Mouse (Mus musculus): ENCODE results near the gene Hmga2.
"Not testable (repeated sequence)": the region's sequence is repeated elsewhere in the genome, so short reads cannot be mapped to it uniquely, and the experiment has no call there.

Hmga2 gene

GRCm38 (mm10) chr10:120354523-120355030, 121.7 kb downstream of the Hmga2 start:
- no peak for DNase-seq (ENCODE audit: low read depth, low spot score)

GRCm38 (mm10) chr10:120345325-120345724, 130.9 kb downstream of the Hmga2 start:
- no peak for DNase-seq (ENCODE audit: low read depth, low spot score)

DNA sequence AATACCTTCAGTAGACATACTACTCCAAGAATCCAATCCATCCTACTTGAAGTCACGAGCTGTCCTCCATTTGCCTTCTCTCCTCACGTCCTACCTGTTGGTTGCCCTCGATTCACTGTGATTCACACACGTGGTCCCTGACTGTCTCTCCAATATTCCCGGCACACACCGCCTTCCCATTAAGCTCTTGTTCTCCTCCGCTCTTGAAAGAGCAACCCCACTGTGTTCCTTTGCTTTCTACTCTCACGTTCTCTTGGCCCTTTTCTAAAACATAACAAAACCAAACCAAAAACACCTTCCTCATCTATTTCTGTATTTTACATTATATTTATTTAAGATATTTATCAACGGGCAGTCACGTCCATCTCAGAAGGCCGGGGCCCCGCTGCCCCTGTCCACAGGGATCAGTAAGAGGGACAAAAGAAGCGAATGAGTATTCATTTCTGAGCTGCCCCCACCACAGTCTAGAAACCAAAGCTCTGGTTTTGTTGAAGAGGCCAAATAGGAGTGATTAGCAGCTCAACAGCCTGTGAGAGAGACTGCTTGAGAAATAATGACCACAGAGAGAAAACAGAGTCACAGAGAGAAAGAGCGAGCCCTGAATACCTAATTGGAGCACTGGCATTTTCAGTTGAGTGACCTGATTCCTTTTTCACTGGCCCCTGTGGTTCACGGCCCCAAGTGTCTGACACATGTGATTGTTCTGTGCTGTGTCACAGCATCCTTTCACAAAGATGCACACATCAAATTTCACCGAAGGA, 131.5 kb downstream of the Hmga2 start:
- no peak for DNase-seq (ENCODE audit: low read depth, low spot score)

GRCm38 (mm10) chr10:120339906-120340305, 136.4 kb downstream of the Hmga2 start:
- peak; percentile 42 for DNase-seq (ENCODE audit: low read depth, low spot score)

DNA sequence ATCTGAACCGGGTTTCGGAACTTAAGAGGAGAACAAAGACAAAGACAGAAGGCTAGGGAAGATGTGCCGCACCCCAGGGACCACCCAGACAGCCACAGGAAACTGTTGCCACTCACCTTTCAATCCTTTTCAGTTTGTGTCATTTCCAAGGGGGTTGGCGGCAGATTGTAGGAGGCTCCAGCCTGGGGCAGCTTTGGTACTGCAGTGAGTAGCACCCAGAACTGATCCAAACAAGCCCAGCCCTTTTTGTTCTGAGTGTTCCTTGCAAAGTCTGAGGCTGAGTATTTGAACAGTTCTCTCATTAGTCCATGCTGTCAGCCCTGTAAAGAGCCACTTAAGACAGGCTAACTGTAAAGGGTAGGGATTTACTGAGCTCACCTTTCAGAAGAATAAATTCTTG, 136.9 kb downstream of the Hmga2 start:
- peak; percentile 64 for DNase-seq (ENCODE audit: low read depth, low spot score)

DNA sequence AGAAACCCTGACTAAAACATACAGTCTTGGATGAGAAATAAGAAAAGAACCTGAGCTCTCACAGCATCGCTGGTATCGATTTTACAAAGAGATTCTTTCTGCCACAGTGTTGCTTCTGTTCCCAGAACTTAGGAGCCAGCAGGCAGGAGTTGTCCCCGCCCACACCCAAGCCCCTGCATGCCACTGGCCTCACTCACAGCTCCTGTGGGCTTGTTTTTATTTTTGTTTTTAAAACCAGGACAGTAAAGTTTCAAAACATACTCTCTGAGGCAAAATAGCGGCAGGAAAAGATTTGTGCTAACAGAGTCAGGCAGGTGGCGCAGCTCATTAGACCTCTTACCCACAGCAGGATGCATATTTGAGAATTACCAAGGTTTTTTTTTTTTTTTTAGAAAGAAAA, 137.4 kb downstream of the Hmga2 start:
- peak; percentile 15 for DNase-seq (ENCODE audit: low read depth, low spot score)

DNA sequence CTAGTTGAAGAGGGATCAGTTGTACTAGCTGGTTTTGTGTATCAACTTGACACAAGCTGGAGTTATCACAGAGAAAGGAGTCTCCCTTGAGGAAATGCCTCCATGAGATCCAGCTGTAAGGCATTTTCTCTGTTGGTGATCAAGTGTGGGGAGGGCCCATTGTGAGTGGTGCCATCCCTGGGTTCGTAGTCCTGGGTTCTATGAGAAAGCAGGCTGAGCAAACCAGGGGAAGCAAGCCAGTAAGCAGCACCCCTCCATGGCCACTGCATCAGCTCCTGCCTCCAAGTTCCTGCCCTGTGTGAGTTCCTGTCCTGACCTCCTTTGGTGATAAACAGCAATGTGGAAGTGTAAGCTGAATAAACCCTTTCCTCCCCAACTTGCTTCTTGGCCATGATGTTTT, 137.8 kb downstream of the Hmga2 start:
- not testable (repeated sequence) for DNase-seq (ENCODE audit: low read depth, low spot score)

- DNase-seq (ENCODE audit: low read depth, low spot score) = no peak
Observed at GRCm38 (mm10) chr10:120327946-120328345, 148.3 kb downstream of the Hmga2 start.

DNA sequence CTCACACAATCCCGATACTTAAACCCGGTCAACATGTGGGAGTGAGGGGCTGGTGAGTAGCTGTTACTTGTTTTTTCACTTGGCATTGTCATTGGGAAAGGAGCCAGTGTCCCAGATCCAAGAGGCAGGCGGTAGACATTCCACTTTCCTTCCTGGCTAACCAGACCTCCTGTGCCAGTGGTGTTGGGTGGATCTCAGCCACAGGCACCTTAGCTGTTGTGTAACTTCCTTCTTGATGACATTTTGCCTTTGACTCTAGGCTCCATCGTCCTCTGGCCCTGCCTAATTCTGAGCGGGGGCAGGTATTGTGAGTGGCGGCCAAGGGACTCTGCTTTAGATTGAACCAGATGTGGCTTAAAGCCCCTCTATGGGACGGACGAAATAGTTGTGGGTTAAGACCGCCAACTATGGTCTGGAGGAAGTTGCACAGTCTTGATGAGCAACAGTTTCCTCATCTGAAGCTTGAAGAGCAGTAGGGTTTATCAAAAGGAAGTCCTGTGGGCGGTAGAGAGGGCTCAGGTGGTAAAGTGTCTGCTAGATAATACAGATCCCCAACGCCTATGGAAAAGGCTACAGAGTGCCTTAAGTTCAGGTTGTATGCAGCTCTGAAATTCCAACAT, 152.6 kb downstream of the Hmga2 start:
- DNase-seq (ENCODE audit: low read depth, low spot score) = no peak

DNA sequence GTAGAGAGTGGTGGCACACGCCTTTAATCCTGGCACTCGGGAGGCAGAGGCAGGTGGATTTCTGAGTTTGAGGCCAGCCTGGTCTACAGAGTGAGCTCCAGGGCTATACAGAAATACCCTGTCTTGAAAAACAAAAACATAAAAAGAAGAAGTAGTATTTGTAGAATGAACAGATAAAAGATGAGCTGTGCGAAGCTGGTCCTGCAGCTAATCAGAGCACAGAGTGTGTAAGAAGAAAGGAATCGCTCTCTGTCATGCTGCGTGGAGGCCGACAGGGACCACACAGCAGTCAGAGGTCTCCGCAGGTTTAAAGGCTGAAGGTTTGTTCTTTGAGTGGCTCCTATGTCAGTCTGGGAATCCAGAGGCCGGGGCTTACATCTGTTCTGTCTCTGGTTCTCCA, 153.5 kb downstream of the Hmga2 start:
- DNase-seq (ENCODE audit: low read depth, low spot score) = no peak

DNA sequence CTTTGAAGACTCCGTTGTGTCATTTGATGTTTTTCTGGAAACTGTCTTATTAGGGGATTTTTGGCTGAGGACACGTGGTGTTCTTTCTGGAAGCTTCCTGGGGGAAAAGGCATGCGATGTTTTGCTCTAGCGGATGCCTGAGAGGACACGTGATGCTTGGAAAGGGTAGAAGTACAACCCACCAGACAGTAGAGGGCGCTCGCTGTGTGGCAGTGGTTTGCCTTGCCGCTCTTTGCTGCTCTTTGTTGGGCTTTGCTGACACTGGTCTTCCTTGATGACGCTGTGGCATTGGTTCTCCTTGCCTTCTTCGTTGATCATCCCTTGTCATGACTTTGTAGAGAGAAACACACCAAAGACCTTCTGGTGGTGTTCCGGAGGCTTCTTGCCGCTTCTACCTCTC, 156.7 kb downstream of the Hmga2 start:
- peak; percentile 72 for DNase-seq (ENCODE audit: low read depth, low spot score)
